Mouse (Mus musculus): ENCODE results near the gene F2rl2. TPM values are rescaled to one million over a fixed set of nuclear protein-coding genes. Genes with fewer than 3 reads are reported as not detected.

The F2rl2 gene
- total RNA-seq, 2 experiments from 2014 or later, result 0.11 TPM; not detected in 1

Other genes with a start within 250 kb of the F2rl2 start
- gene S100z, start 218.1 kb upstream of the F2rl2 start, total RNA-seq (2021), result not detected
- under 1 TPM; 0.49 to 0.61 TPM for gene F2rl1, start 171.6 kb upstream of the F2rl2 start, total RNA-seq (2021)
- gene F2r, start 78.4 kb upstream of the F2rl2 start, total RNA-seq (2021), result 10 to 100 TPM; 20.0 to 25.3 TPM
- gene Iqgap2, start 195.1 kb downstream of the F2rl2 start, total RNA-seq (2021), result 1 to 10 TPM; 2.2 to 4.3 TPM